Mouse (Mus musculus) liver, adult 2 months (tissue): ENCODE results near the gene Gm29427.

Source experiments
- CTCF ChIP-seq: fragments of 200-500 bp; IDR thresholded peaks from 2 replicates; pipeline ENCODE4 v1.5.1; 2011; ENCODE audit warnings: low read depth, low read length, control low read depth
- POLR2A ChIP-seq: fragments of 200-500 bp; IDR thresholded peaks from 2 replicates; pipeline ENCODE4 v1.6.1; 2011; ENCODE audit warnings: low read length, control low read depth; ENCODE audit not compliant: insufficient read depth; ENCODE audit errors: extremely low read depth

DNA sequence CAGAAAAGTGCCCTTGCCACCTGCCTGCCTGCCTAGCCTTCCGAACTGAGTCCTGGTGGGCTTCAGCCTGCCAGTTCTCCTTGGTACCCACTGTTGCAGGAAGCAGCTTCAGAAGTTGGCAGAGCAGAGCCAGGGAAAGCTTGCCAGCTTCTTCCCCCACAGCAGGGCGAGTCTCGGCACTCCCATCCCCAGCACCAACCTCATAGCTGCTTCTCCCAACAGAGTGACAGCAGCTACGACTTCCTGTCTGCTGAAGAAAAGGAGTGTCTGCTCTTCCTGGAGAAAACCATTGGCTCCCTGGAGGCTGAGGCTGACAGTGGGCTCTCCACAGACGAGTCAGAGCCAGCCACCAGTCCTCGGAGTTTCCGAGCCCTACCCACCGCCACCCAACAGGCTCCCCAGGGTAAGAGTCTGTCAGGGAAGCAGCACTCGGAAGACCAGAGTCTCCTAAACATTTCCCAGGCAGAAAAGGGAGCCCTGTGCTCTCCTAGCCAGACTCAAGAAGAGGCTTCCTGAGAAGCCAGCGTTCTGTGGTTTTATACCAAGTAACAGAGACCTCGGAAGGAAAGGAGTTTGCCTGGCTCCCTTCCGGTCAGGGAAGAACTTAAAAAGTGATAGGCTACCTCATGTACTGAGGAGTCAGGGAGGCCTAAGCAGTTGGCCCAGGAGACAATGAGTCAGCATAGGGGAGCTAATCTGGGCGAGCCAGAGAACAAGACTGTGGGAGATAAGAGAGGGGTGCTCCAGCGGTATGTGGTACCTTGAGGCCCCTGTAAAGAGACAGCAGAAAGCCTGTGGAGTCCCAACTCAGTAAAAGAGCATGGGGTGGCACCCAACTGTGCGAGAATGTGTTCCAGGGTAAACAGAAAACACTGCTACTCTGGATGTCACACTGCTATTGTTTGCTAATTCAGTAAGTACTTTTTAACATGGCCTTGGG lies 25.5 kb upstream of the Gm29427 start:
- TF ChIP-seq CTCF, result no peak
- no peak for TF ChIP-seq POLR2A
